Mouse (Mus musculus) naive thymus-derived CD4-positive, alpha-beta T cell, adult 5 months (primary cell): Measurements from ENCODE around the gene Olfr1176. TPM values are rescaled to one million over a fixed set of nuclear protein-coding genes. Genes with fewer than 3 reads are reported as not detected.

Source experiments
- polyA plus RNA-seq: library from polyadenylated mRNA; unstranded; fragments of 100-300 nt; shearing (Covaris generic); gene quantifications from one replicate; pipeline ENCODE4 v1.2.1, GENCODE M21; 2017

Olfr1176 gene
- polyA plus RNA-seq = not detected

GRCm38 (mm10) chr2:88336421-88336820 lies at the start of gene Olfr1176:
Gene Olfr1176, plus strand, starts transcription at chr2:88336721.

DNA sequence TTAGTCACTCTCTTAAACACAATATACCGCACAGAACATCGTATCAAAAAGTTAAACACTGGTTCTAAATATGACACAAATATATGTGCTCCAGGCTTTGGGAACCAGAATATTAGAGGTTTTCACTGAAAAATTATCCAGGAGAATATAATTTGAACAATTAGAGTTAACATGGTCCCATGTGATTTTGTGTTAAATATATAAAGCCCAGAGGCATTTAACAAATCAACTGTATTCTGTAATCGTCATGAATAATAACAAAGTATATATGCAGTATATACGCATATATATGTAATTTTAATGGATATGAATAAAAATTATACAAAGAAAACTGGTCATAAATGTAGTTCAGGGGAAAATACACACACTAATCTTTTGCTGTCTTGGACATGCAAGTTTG lies 21.5 kb upstream of the Olfr1176 start, which contains the start of gene Olfr1174-ps:
Gene Olfr1174-ps (minus strand): TSS at position 101 of the 400 bp plus-strand sequence.

GRCm38 (mm10) chr2:88327115-88327514 lies 9.4 kb upstream of the Olfr1176 start, which contains the start of gene Olfr1175-ps:
Gene Olfr1175-ps, minus strand, starts transcription at chr2:88327215.

GRCm38 (mm10) chr2:88346392-88346791 lies 9.9 kb downstream of the Olfr1176 start, which contains the start of gene Olfr1177-ps:
Gene Olfr1177-ps, minus strand, starts transcription at chr2:88346492.

GRCm38 (mm10) chr2:88386762-88387161 lies 50.2 kb downstream of the Olfr1176 start, which contains the start of gene Olfr1178:
Gene Olfr1178, plus strand, starts transcription at chr2:88387062.

Other genes starting within 250 kb of the Olfr1176 start
- gene Olfr1164, start 242.8 kb upstream of the Olfr1176 start, polyA plus RNA-seq = not detected
- gene Olfr1166, start 208.4 kb upstream of the Olfr1176 start, polyA plus RNA-seq = not detected
- 0.10 TPM for gene Olfr1167, start 181.5 kb upstream of the Olfr1176 start, polyA plus RNA-seq
- gene Olfr1168, start 154.8 kb upstream of the Olfr1176 start, polyA plus RNA-seq = not detected
- not detected for gene Olfr1170, start 108.4 kb upstream of the Olfr1176 start, polyA plus RNA-seq
- 0.11 TPM for gene Olfr1173, start 56.8 kb upstream of the Olfr1176 start, polyA plus RNA-seq
- gene Olfr1174-ps, start 21.6 kb upstream of the Olfr1176 start, polyA plus RNA-seq = not detected
- gene Olfr1175-ps, start 9.5 kb upstream of the Olfr1176 start, polyA plus RNA-seq = not detected
- not detected for gene Olfr1177-ps, start 9.8 kb downstream of the Olfr1176 start, polyA plus RNA-seq
- not detected for gene Olfr1178, start 50.3 kb downstream of the Olfr1176 start, polyA plus RNA-seq
- not detected for gene Olfr1179, start 69.7 kb downstream of the Olfr1176 start, polyA plus RNA-seq
- not detected for gene Olfr1180, start 82.4 kb downstream of the Olfr1176 start, polyA plus RNA-seq
- not detected for gene Olfr1181, start 89.5 kb downstream of the Olfr1176 start, polyA plus RNA-seq
- not detected for gene Gm13757, start 112.4 kb downstream of the Olfr1176 start, polyA plus RNA-seq
- 0.26 TPM for gene Olfr1183, start 118.1 kb downstream of the Olfr1176 start, polyA plus RNA-seq
- 0.11 TPM for gene Olfr1184, start 146.9 kb downstream of the Olfr1176 start, polyA plus RNA-seq
- not detected for gene Olfr1185-ps1, start 156.6 kb downstream of the Olfr1176 start, polyA plus RNA-seq
- gene Olfr1186, start 181.8 kb downstream of the Olfr1176 start, polyA plus RNA-seq = not detected
- gene Olfr1188, start 220.2 kb downstream of the Olfr1176 start, polyA plus RNA-seq = not detected
- gene Olfr1189, start 249.7 kb downstream of the Olfr1176 start, polyA plus RNA-seq = not detected